Mouse (Mus musculus) embryonic fibroblast, embryonic 13.5 days (primary cell): ENCODE data around the gene Rdh16f2.

ENCODE experiments used
- CTCF ChIP-seq: IDR thresholded peaks from 2 replicates; pipeline ENCODE4 v1.5.1; 2011; ENCODE audit warnings: mild to moderate bottlenecking, control low read depth, low read length, moderate library complexity, borderline replicate concordance; ENCODE audit not compliant: insufficient read depth
- POLR2A ChIP-seq: IDR thresholded peaks from 2 replicates; pipeline ENCODE4 v1.6.1; 2011; ENCODE audit warnings: low read depth, mild to moderate bottlenecking, control low read depth, low read length, moderate library complexity

DNA sequence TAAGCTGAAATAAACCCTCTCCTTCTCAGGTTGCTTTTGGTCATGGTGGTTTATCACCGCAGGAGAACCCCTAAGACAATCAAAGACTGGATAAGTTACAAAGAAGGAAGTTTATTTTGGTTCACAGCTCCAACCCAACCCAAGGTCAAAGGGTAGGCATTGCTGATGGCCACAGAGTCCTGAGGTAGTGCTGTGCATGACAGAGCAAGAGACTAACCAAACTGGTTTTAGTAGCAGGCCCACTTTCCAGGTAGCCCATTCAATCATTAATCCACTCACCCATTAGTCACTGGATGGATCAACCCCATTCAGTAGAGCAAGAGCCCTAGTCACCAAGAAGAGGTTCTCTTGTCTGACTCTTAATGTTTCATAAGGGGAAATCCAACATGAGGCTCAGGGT, 56.0 kb downstream of the Rdh16f2 start:
- TF ChIP-seq CTCF (no peak), POLR2A (no peak)
